Mouse (Mus musculus) neural tube, embryonic 12.5 days (tissue): ENCODE measurements at regions not wholly inside any gene's neighbourhood (a gene's known extent, or its start where the extent isn't known, plus 50 kb on each side); places are given as distances from the start of the nearest gene placed in this dataset.
"Not testable (repeated sequence)": the region's sequence is repeated elsewhere in the genome, so short reads cannot be mapped to it uniquely, and the experiment has no call there.

Experiments used
- ATAC-seq: fragments of 200-750 bp; cut with Nextera tagmentation; 2 replicates; pipeline ENCODE4 v1.8.0; 2017; ENCODE audit warnings: low read depth, mild to moderate bottlenecking, moderate TSS enrichment, moderate library complexity; ENCODE audit not compliant: low FRiP score
- H3K27ac ChIP-seq: fragments of 300-500 bp; sonication (generic); 2 replicates; pipeline ENCODE4 v1.5.1; 2016
- H3K27me3 ChIP-seq: fragments of 300-500 bp; sonication (generic); replicated peaks from 2 replicates; pipeline ENCODE4 v1.6.1; 2016; ENCODE audit warnings: mild to moderate bottlenecking
- H3K36me3 ChIP-seq: fragments of 300-500 bp; sonication (generic); 2 replicates; pipeline ENCODE4 v1.6.1; 2016; ENCODE audit warnings: mild to moderate bottlenecking
- H3K4me1 ChIP-seq: fragments of 300-500 bp; sonication (generic); 2 replicates; pipeline ENCODE4 v1.6.1; 2016
- H3K4me2 ChIP-seq: fragments of 300-500 bp; sonication (generic); replicated peaks from 2 replicates; pipeline ENCODE4 v1.6.1; 2016; ENCODE audit warnings: mild to moderate bottlenecking
- H3K4me3 ChIP-seq: fragments of 300-500 bp; sonication (generic); 2 replicates; pipeline ENCODE4 v1.5.1; 2016
- H3K9ac ChIP-seq: fragments of 300-500 bp; sonication (generic); 2 replicates; pipeline ENCODE4 v1.6.1; 2016; ENCODE audit warnings: mild to moderate bottlenecking
- H3K9me3 ChIP-seq: fragments of 300-500 bp; sonication (generic); 2 replicates; pipeline ENCODE4 v1.6.1; 2016; ENCODE audit warnings: mild to moderate bottlenecking
- WGBS: fragments of 180-500 bp; shearing (Covaris S2); methylation state at CpG from one replicate; pipeline ENCODE4 v1.1.7; 2016; 5-methylcytosine and 5-hydroxymethylcytosine counted together

DNA sequence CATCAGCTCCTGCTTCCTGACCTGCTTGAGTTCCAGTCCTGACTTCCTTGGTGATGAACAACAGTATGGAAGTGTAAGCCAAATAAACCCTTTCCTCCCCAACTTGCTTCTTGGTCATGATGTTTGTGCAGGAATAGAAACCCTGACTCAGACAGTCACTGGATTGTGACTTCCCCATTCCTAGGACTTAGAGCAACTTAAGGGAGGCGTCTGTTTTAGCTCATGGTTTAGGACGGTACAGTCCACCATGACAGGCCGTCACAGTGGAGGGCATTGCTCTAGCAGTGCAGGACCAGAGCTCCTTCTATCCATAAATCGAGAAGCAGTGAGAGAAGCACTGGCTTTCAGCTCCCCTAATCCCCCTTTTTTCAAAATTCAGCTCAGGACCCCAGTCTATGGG, 603.4 kb upstream of the Gm19410 start:
- H3K9me3 ChIP-seq, H3K4me1 ChIP-seq, H3K4me3 ChIP-seq, ATAC-seq, H3K9ac ChIP-seq, H3K36me3 ChIP-seq, H3K4me2 ChIP-seq, H3K27me3 ChIP-seq, H3K27ac ChIP-seq: not testable (repeated sequence)
- 89% methylated on average over 4 of the region's 4 CpGs for WGBS

DNA sequence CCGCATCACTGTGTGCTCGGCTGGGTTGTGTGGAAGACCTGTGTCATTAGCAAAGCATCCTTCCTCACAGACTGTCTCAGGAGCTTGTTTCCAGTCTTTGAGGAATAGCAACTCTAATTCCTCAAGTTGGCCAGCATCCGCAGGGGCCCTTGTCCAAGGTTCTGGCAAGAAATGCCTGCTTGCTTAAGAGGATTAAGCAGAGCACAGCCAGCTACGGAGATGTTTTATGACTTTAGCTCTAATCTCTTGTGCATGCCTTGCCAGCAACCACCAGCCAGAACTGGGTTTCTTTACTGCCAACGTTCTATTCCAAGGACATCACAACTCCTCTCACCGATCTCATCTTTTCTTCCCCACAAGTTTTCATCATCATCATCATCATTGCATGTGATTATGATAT, 599.0 kb upstream of the Gm19410 start:
- 87% methylated on average over 6 of the region's 6 CpGs for WGBS
- Histone ChIP-seq H3K4me1 (no peaks in the 10 kb centered on the region), H3K36me3 (no peaks in the 10 kb centered on the region), H3K9me3 (no peaks in the 10 kb centered on the region), H3K4me3 (no peak overlapping the region), H3K27me3 (no peaks in the 10 kb centered on the region), H3K9ac (no peak overlapping the region), H3K4me2 (no peak overlapping the region), H3K27ac (no peak overlapping the region)
- no peak for ATAC-seq

DNA sequence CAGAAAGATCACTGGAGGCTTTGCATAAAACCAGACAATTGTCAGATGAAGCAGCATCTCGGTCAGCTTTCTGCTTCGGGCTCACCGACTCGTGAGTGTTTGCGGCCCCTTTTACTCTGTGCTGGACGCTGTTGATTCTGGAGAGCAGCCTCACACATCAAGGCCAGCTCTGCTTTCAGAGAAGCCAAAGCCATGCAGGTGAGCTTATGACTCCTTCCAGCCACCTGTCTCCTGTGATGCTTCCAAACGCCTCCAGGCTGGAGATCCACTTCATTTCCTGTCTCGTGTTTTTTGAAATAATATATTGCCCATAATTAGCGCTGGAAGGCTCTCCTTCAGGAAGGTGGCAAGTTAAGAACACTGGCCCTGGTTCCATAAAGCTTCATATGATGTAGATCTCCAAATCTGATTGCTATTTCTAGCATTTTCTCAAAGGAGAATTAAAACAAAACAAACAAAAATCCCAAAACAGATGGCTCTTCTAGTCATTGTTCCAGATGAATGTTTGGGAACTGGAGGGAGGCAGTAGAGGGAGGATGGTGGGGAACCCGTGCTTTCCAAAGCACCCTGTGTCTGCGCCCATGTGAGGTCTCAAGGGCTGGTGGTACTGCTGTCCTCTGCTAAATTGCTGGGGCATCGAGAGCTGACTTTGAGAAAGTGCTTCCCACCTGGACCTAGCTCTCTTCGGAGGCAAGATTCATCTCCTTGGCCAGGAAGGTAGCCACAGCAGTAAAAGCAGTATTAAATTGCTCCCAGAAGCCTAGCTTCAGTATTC, 593.9 kb upstream of the Gm19410 start:
- Histone ChIP-seq H3K9ac (no peak overlapping the region), H3K27me3 (no peaks in the 10 kb centered on the region), H3K9me3 (no peaks in the 10 kb centered on the region), H3K36me3 (no peaks in the 10 kb centered on the region), H3K4me1 (no peaks in the 10 kb centered on the region), H3K4me3 (no peak overlapping the region), H3K27ac (no peak overlapping the region), H3K4me2 (no peak overlapping the region)
- 86% methylated on average over 13 of the region's 13 CpGs for WGBS
- ATAC-seq, result no peak

DNA sequence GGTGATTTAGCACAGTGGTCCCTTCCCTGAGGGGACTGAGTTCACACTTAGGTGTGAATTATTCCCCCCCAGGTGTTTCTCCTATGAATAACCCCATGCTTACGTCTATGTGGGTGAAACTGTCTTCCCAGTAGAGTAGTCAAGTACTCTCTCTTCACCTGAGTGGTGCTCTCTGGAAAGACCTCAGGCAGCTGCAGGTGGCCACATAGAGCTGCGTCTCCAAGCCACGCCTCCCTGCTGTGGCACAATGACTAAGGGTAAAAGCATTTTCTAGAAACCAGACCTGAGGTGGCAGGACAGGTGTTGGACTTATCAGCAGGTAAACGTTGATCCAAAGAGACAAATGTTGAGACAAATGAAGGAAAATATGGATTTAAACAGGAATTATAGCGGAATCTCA, 588.3 kb upstream of the Gm19410 start:
- H3K4me1 ChIP-seq, result no peaks in the 10 kb centered on the region
- WGBS, result 70% methylated on average over 5 of the region's 5 CpGs
- no peak overlapping the region for H3K4me2 ChIP-seq
- H3K9me3 ChIP-seq, result no peaks in the 10 kb centered on the region
- H3K27ac ChIP-seq, result no peak overlapping the region
- no peak overlapping the region for H3K9ac ChIP-seq
- no peak for ATAC-seq
- H3K4me3 ChIP-seq, result no peak overlapping the region
- no peaks in the 10 kb centered on the region for H3K27me3 ChIP-seq
- no peaks in the 10 kb centered on the region for H3K36me3 ChIP-seq

DNA sequence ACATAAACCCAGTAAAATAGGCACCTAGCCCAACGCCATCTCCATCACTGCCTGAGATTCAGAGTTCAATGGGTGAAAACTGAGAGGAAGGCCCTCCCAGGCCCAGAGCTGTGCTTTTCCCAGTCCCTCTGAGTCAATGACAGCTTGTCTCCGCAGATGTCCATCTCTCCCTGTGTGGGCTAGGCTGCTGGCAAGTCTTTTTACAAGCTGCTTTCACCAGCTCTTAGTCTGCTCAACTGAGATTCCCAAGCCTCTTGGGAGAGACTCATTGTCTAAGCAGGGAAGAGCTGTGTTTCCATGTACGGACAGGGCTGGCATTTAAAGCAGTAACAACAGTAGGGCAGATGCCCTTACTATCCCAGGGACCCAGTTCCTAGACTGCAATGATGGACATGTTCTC, 585.5 kb upstream of the Gm19410 start:
- Histone ChIP-seq H3K36me3 (no peaks in the 10 kb centered on the region), H3K4me2 (no peak overlapping the region), H3K4me3 (no peak overlapping the region), H3K27ac (no peak overlapping the region), H3K9ac (no peak overlapping the region), H3K4me1 (no peaks in the 10 kb centered on the region), H3K9me3 (no peaks in the 10 kb centered on the region), H3K27me3 (no peaks in the 10 kb centered on the region)
- ATAC-seq, result no peak
- WGBS, result 78% methylated on average over 3 of the region's 3 CpGs

DNA sequence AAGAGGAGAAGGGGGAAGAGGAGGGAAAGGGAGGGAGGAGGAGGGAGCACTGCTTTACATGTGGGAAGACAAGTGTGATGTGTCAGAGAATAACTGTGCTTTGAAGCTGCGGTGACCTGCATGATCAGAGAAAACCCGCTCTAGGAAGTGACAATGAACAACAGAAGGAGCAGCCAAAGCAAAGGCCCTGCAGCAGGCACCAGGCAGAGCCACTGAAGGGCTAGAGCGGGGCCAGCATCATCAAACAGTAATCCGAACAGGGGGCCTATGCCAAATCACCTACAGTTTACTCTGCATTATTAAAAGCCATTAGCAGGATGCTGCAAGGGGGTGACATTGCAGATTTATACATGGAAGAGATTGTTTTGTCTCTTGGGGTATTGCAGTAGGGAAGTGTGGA, 583.4 kb upstream of the Gm19410 start:
- Histone ChIP-seq H3K9me3 (no peaks in the 10 kb centered on the region), H3K9ac (no peak overlapping the region), H3K4me1 (no peaks in the 10 kb centered on the region), H3K27me3 (no peaks in the 10 kb centered on the region), H3K4me2 (no peak overlapping the region), H3K27ac (no peak overlapping the region), H3K36me3 (no peaks in the 10 kb centered on the region), H3K4me3 (no peak overlapping the region)
- WGBS, result 84% methylated on average over 4 of the region's 4 CpGs
- ATAC-seq, result no peak

DNA sequence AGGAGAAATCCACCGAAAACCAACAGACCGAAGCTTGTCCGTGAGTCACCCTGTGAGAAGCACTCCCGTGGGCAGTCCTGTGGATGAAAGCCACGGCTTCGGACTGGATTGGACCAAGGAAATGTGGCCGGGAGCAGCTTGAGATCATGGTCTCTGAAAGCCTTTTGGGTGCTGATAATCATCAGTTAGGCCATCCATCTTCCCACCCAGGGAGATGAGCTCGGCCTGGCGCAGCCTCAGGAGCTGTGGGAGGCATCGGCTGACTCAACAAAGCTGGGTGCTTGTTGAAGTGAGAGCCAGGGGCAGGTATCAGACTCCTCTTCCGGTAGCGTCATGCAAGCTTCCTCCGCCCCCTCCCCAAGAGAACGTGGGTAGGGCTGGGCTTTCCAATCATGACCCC, 582.2 kb upstream of the Gm19410 start:
- H3K4me2 ChIP-seq, result no peak overlapping the region
- no peak for ATAC-seq

DNA sequence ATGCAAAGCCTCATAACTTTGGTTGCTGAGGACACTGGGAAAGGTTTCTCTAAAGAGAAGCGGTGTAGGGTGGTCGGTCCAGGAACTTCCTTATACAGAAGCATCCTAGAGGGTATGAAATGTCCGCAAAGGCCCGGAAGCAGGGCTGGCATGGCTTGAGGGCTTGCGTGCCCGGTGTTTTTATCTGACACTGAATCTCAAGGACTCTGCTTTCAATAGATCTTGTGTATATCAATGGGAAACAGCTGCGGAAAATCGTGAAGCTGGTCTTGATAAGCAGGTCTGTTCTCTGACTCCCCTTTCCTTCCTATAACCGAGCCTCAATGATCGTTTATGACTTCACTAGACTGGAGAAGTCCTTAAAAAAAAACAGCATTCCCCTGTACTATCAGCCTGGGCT, 580.4 kb upstream of the Gm19410 start:
- H3K9ac ChIP-seq, result no peak overlapping the region
- no peaks in the 10 kb centered on the region for H3K4me1 ChIP-seq
- H3K4me3 ChIP-seq, result no peak overlapping the region
- H3K9me3 ChIP-seq, result no peaks in the 10 kb centered on the region
- no peaks in the 10 kb centered on the region for H3K27me3 ChIP-seq
- no peaks in the 10 kb centered on the region for H3K36me3 ChIP-seq
- H3K27ac ChIP-seq, result no peak overlapping the region
- no peak overlapping the region for H3K4me2 ChIP-seq
- no peak for ATAC-seq
- 88% methylated on average over 10 of the region's 10 CpGs for WGBS

More for the DNA sequence above, 582.2 kb upstream of the Gm19410 start:
- 90% methylated on average over 14 of the region's 14 CpGs for WGBS
- Histone ChIP-seq H3K4me1 (no peaks in the 10 kb centered on the region), H3K9me3 (no peaks in the 10 kb centered on the region), H3K4me3 (no peak overlapping the region), H3K27me3 (no peaks in the 10 kb centered on the region), H3K36me3 (no peaks in the 10 kb centered on the region), H3K9ac (no peak overlapping the region), H3K27ac (no peak overlapping the region)

DNA sequence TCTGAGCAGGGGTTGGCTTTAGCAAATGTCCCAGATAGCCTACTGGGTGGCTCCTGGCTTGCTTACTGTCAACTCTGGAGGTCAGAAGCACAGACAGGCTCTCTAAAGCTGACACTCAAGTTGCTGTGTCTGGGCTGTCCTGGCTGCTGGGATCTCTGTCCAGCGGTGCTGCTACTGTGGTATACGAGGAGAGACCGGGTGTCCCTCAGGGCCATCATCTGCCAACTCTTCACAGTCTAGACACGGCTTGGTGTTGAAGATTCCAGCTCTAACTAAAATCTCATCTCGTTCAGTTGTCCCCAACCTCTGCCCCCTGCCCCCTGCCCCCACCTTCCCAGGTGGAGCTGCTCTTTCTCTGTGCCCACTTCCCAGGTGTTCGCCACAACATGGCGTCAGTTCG, 577.1 kb upstream of the Gm19410 start:
- Histone ChIP-seq H3K4me2 (no peak overlapping the region), H3K9ac (no peak overlapping the region), H3K4me1 (no peaks in the 10 kb centered on the region), H3K9me3 (no peaks in the 10 kb centered on the region), H3K27ac (no peak overlapping the region), H3K4me3 (no peak overlapping the region), H3K36me3 (no peaks in the 10 kb centered on the region), H3K27me3 (no peaks in the 10 kb centered on the region)
- 92% methylated on average over 8 of the region's 8 CpGs for WGBS
- ATAC-seq, result no peak

DNA sequence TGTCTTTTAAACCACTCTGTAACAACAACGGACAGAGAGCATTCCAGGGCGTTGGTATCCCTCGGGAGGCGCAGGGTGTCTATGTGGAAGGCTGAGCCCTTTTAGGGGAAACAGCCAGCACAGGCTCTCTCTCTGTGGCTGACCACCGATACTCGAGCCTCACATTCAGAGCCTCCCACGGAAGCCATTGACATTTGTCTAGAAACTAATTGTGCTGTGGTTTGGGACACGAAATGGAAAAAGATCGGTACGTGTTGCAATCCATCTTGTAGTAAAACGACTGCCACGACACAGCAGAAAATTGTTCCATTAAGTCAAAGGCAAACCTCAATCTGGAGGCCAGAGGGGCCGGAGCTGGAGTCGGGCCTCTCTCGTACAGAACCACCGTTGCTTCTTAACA, 575.9 kb upstream of the Gm19410 start:
- Histone ChIP-seq H3K36me3 (no peaks in the 10 kb centered on the region), H3K27me3 (no peaks in the 10 kb centered on the region), H3K4me2 (no peak overlapping the region), H3K27ac (no peak overlapping the region), H3K4me1 (no peaks in the 10 kb centered on the region), H3K4me3 (no peak overlapping the region), H3K9me3 (no peaks in the 10 kb centered on the region), H3K9ac (no peak overlapping the region)
- WGBS, result 83% methylated on average over 16 of the region's 16 CpGs
- no peak for ATAC-seq

DNA sequence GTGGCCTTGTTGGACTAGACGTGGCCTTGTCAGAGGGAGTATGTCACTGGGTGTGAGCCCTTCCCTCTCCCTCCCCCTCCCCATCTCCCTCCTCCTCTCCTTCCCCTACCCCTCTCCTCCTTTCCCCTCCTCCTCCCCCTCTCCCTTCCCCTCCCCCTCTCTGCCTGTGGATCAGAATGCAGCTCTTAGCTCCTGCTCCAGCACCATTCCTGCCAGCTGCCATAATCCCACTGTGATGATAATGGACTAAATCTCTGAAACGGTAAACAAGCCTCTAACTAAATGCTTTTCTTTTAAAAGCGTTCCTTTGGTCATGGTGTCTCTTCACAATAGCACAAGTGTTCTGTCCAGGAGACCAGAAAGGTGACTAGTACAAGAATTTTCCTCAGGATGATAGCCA, 573.1 kb upstream of the Gm19410 start:
- no peak for ATAC-seq
- 44% methylated on average over 3 of the region's 3 CpGs for WGBS
- Histone ChIP-seq H3K4me1 (0 out of 2 replicates have a peak, but pooled peaks cover 3% of the 10 kb centered on the region), H3K4me2 (no peak overlapping the region), H3K9me3 (no peaks in the 10 kb centered on the region), H3K27me3 (no peaks in the 10 kb centered on the region), H3K4me3 (no peak overlapping the region), H3K36me3 (no peaks in the 10 kb centered on the region), H3K27ac (no peak overlapping the region), H3K9ac (no peak overlapping the region)

DNA sequence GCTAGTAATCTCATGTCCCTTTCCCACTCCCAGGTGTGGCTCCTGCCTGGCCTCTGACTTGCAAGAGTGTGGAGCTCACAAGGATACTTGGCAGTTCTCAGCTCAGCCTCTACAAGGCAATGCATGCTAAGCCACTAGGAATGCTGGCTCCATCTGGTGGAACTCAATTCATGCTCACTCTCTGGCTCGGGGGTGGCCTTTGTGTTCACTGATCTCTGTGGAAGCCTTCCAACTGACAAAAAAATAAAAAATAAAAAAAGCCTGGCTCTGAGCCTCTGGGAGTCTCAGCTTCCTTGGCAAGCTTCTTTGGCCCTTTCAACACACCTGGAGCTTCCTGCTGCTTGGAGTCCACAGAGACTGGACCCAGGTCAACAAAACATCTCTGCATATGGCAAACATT, 571.8 kb upstream of the Gm19410 start:
- Histone ChIP-seq H3K9me3 (no peaks in the 10 kb centered on the region), H3K4me2 (no peak overlapping the region), H3K36me3 (no peaks in the 10 kb centered on the region), H3K27ac (no peak overlapping the region), H3K4me1 (0 out of 2 replicates have a peak, but pooled peaks cover 3% of the 10 kb centered on the region), H3K9ac (no peak overlapping the region), H3K4me3 (no peak overlapping the region), H3K27me3 (no peaks in the 10 kb centered on the region)
- no peak for ATAC-seq
- 67% methylated on average over 1 of the region's 1 CpGs for WGBS

DNA sequence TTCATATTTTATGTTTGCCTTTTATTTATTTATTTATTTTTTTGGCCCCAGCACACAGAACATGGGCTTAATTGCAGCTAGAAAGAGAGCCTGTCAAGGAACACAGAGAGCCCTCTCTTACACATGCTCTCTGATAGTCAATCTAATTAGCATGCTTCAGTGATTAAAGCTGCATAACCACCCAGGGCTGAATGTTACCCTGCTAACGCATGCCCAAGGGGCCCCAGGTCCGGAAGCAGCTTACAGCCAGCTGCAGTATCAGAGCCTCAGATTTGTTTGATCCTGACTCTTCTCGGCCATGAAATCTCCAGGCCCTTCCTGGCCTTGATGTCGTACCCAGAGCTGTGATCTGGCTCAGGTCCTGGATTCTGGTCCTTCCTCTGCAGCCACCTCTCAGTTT, 569.4 kb upstream of the Gm19410 start:
- Histone ChIP-seq H3K27me3 (no peaks in the 10 kb centered on the region), H3K4me2 (no peak overlapping the region), H3K4me3 (no peak overlapping the region), H3K27ac (no peak overlapping the region), H3K9me3 (no peaks in the 10 kb centered on the region), H3K4me1 (0 out of 2 replicates have a peak, but pooled peaks cover 3% of the 10 kb centered on the region), H3K9ac (no peak overlapping the region), H3K36me3 (no peaks in the 10 kb centered on the region)
- 0 out of 2 replicates have a peak, but pooled peaks have one; percentile 41 for ATAC-seq
- 52% methylated on average over 4 of the region's 4 CpGs for WGBS
